Mouse (Mus musculus) limb, embryonic 15.5 days (tissue): ENCODE results near the gene Sec23ip. TPM values are rescaled to one million over a fixed set of nuclear protein-coding genes. Genes with fewer than 3 reads are reported as not detected.
"Not testable (repeated sequence)": the region's sequence is repeated elsewhere in the genome, so short reads cannot be mapped to it uniquely, and the experiment has no call there.

ENCODE experiments used
- ATAC-seq: fragments of 200-750 bp; cut with Nextera tagmentation; 2 replicates; pipeline ENCODE4 v1.8.0; 2017; ENCODE audit warnings: low read depth, moderate TSS enrichment; ENCODE audit not compliant: insufficient number of reproducible peaks, low FRiP score, low TSS enrichment
- H3K27ac ChIP-seq: fragments of 300-500 bp; sonication (generic); 2 replicates; pipeline ENCODE4 v1.5.1; 2015; ENCODE audit warnings: moderate library complexity, mild to moderate bottlenecking, inconsistent platforms
- H3K27me3 ChIP-seq: fragments of 300-500 bp; sonication (generic); 2 replicates; pipeline ENCODE4 v1.6.1; 2015; ENCODE audit warnings: inconsistent platforms
- H3K36me3 ChIP-seq: fragments of 300-500 bp; sonication (generic); 2 replicates; pipeline ENCODE4 v1.6.1; 2015; ENCODE audit warnings: inconsistent platforms
- H3K4me1 ChIP-seq: fragments of 300-500 bp; sonication (generic); 2 replicates; pipeline ENCODE4 v1.6.1; 2015; ENCODE audit warnings: inconsistent platforms
- H3K4me2 ChIP-seq: fragments of 300-500 bp; sonication (generic); 2 replicates; pipeline ENCODE4 v1.6.1; 2015; ENCODE audit warnings: mild to moderate bottlenecking, inconsistent platforms
- H3K4me3 ChIP-seq: fragments of 300-500 bp; sonication (generic); 2 replicates; pipeline ENCODE4 v1.5.1; 2015; ENCODE audit warnings: mild to moderate bottlenecking, inconsistent platforms
- H3K9ac ChIP-seq: fragments of 300-500 bp; sonication (generic); 2 replicates; pipeline ENCODE4 v1.6.1; 2015; ENCODE audit warnings: inconsistent platforms
- H3K9me3 ChIP-seq: fragments of 300-500 bp; sonication (generic); 2 replicates; pipeline ENCODE4 v1.6.1; 2016; ENCODE audit warnings: inconsistent platforms
- WGBS: fragments of 180-500 bp; shearing (Covaris S2); methylation state at CpG from one replicate; pipeline ENCODE4 v1.1.7; 2015; 5-methylcytosine and 5-hydroxymethylcytosine counted together
- polyA plus RNA-seq: library from polyadenylated mRNA; unstranded; fragments of >200 nt; fragmentation: Nextera tagmentation; extraction: Ambion mirVana; gene quantifications from 2 replicates; pipeline ENCODE4 v1.2.1, GENCODE M21; 2015

Gene Sec23ip
- polyA plus RNA-seq: 37.0 and 38.0 TPM in 2 replicates

GRCm38 (mm10) chr7:128744684-128745485 lies at the start of gene Sec23ip:
Gene Sec23ip, plus strand, starts transcription at chr7:128744943.
- H3K27ac ChIP-seq: peak within 1 kb of the TSS; percentile 80
- WGBS: under 1% methylated on average over 54 of the region's 55 CpGs

GRCm38 (mm10) chr7:128699959-128700358 lies 44.8 kb upstream of the Sec23ip start:
- WGBS: 88% methylated on average over 6 of the region's 6 CpGs
- not testable (repeated sequence) for H3K27me3 ChIP-seq, ATAC-seq, H3K27ac ChIP-seq, H3K9ac ChIP-seq, H3K4me1 ChIP-seq, H3K9me3 ChIP-seq, H3K4me2 ChIP-seq, H3K4me3 ChIP-seq
- H3K36me3 ChIP-seq: peaks cover 73% of the 10 kb centered on the region

More at GRCm38 (mm10) chr7:128744684-128745485, at the start of gene Sec23ip:
- H3K27me3 ChIP-seq: no peaks in the 10 kb centered on the region
- no peaks in the 10 kb centered on the region for H3K9me3 ChIP-seq
- ATAC-seq: peak; percentile 88
- H3K4me2 ChIP-seq: peak within 1 kb of the TSS; percentile 68
- H3K4me1 ChIP-seq: peaks cover 33% of the 10 kb centered on the region
- H3K4me3 ChIP-seq: peak within 1 kb of the TSS; percentile 99
- peaks cover 1% of the 10 kb centered on the region; the same call in 1 of the 2 replicates for H3K36me3 ChIP-seq
- peak within 1 kb of the TSS; percentile 91 for H3K9ac ChIP-seq

- H3K27me3 ChIP-seq: no peaks in the 10 kb centered on the region
- peaks cover 89% of the 10 kb centered on the region for H3K36me3 ChIP-seq
- no peaks in the 10 kb centered on the region for H3K4me1 ChIP-seq
- H3K9ac ChIP-seq: no peak overlapping the region
- ATAC-seq: no peak
- H3K4me3 ChIP-seq: no peak overlapping the region
- H3K27ac ChIP-seq: no peak overlapping the region
- no peaks in the 10 kb centered on the region for H3K9me3 ChIP-seq
- WGBS: 22% methylated on average over 4 of the region's 4 CpGs
- H3K4me2 ChIP-seq: no peak overlapping the region
These were observed 39.0 kb upstream of the Sec23ip start for GRCm38 (mm10) chr7:128705735-128706134.

GRCm38 (mm10) chr7:128717991-128718390 lies 26.8 kb upstream of the Sec23ip start:
- 70% methylated on average over 4 of the region's 4 CpGs for WGBS
- H3K9me3 ChIP-seq: no peaks in the 10 kb centered on the region
- H3K4me1 ChIP-seq: no peaks in the 10 kb centered on the region
- no peaks in the 10 kb centered on the region for H3K27me3 ChIP-seq
- no peak overlapping the region for H3K27ac ChIP-seq
- no peak for ATAC-seq
- H3K9ac ChIP-seq: no peak overlapping the region
- H3K36me3 ChIP-seq: peaks cover 84% of the 10 kb centered on the region
- no peak overlapping the region for H3K4me2 ChIP-seq
- H3K4me3 ChIP-seq: no peak overlapping the region

- H3K9me3 ChIP-seq: no peaks in the 10 kb centered on the region
- H3K4me2 ChIP-seq: no peak overlapping the region
- no peak overlapping the region for H3K27ac ChIP-seq
- ATAC-seq: 0 out of 2 replicates have a peak, but pooled peaks have one; percentile 79
- no peak overlapping the region for H3K9ac ChIP-seq
- H3K36me3 ChIP-seq: peaks cover 25% of the 10 kb centered on the region
- WGBS: 29% methylated on average over 4 of the region's 4 CpGs
- H3K4me3 ChIP-seq: no peak overlapping the region
- peaks cover 15% of the 10 kb centered on the region for H3K4me1 ChIP-seq
- H3K27me3 ChIP-seq: no peaks in the 10 kb centered on the region
These were observed 20.0 kb upstream of the Sec23ip start for GRCm38 (mm10) chr7:128724761-128725160.

- ATAC-seq: no peak
- no peak overlapping the region for H3K4me2 ChIP-seq
- no peaks in the 10 kb centered on the region for H3K9me3 ChIP-seq
- no peak overlapping the region for H3K4me3 ChIP-seq
- no peak overlapping the region for H3K9ac ChIP-seq
- no peaks in the 10 kb centered on the region for H3K27me3 ChIP-seq
- H3K27ac ChIP-seq: no peak overlapping the region
- 79% methylated on average over 9 of the region's 9 CpGs for whole genome bisulfite sequencing
- peaks cover 15% of the 10 kb centered on the region for H3K4me1 ChIP-seq
- H3K36me3 ChIP-seq: peaks cover 23% of the 10 kb centered on the region
These were observed 19.6 kb upstream of the Sec23ip start for GRCm38 (mm10) chr7:128725189-128725588.

GRCm38 (mm10) chr7:128726999-128727398 lies 17.7 kb upstream of the Sec23ip start:
- Histone ChIP-seq H3K27me3 (no peaks in the 10 kb centered on the region), H3K4me3 (no peak overlapping the region), H3K36me3 (peaks cover 13% of the 10 kb centered on the region), H3K27ac (no peak overlapping the region), H3K4me2 (no peak overlapping the region), H3K9me3 (no peaks in the 10 kb centered on the region), H3K4me1 (peaks cover 15% of the 10 kb centered on the region), H3K9ac (no peak overlapping the region)
- WGBS: 77% methylated on average over 10 of the region's 10 CpGs
- no peak for ATAC-seq

- Histone ChIP-seq H3K27me3 (no peaks in the 10 kb centered on the region), H3K4me3 (no peak overlapping the region), H3K9ac (no peak overlapping the region), H3K4me1 (peaks cover 15% of the 10 kb centered on the region), H3K27ac (no peak overlapping the region), H3K36me3 (peaks cover 7% of the 10 kb centered on the region), H3K9me3 (no peaks in the 10 kb centered on the region), H3K4me2 (no peak overlapping the region)
- no peak for ATAC-seq
- WGBS: 67% methylated on average over 5 of the region's 5 CpGs
These were observed 17.0 kb upstream of the Sec23ip start for GRCm38 (mm10) chr7:128727701-128728100.

GRCm38 (mm10) chr7:128728738-128729137 lies 16.0 kb upstream of the Sec23ip start:
- no peaks in the 10 kb centered on the region for H3K36me3 ChIP-seq
- no peak overlapping the region for H3K4me3 ChIP-seq
- H3K9me3 ChIP-seq: no peaks in the 10 kb centered on the region
- H3K9ac ChIP-seq: no peak overlapping the region
- H3K4me2 ChIP-seq: no peak overlapping the region
- H3K4me1 ChIP-seq: peaks cover 15% of the 10 kb centered on the region
- H3K27ac ChIP-seq: no peak overlapping the region
- no peak for ATAC-seq
- H3K27me3 ChIP-seq: no peaks in the 10 kb centered on the region
- WGBS: 70% methylated on average over 10 of the region's 10 CpGs

- H3K9ac ChIP-seq: no peak overlapping the region
- no peak overlapping the region for H3K4me2 ChIP-seq
- H3K27me3 ChIP-seq: no peaks in the 10 kb centered on the region
- H3K4me3 ChIP-seq: no peak overlapping the region
- ATAC-seq: no peak
- 0 out of 2 replicates have a peak, but pooled peaks cover 5% of the 10 kb centered on the region for H3K36me3 ChIP-seq
- H3K27ac ChIP-seq: no peak overlapping the region
- H3K9me3 ChIP-seq: no peaks in the 10 kb centered on the region
- WGBS: 83% methylated on average over 2 of the region's 2 CpGs
- peaks cover 7% of the 10 kb centered on the region for H3K4me1 ChIP-seq
These were observed 13.2 kb upstream of the Sec23ip start for GRCm38 (mm10) chr7:128731585-128731984.

- ATAC-seq: no peak
- H3K4me1 ChIP-seq: peaks cover 18% of the 10 kb centered on the region
- H3K27ac ChIP-seq: no peak overlapping the region
- 68% methylated on average over 5 of the region's 5 CpGs for WGBS
- peak overlapping the region; percentile 74; the same call in 1 of the 2 replicates for H3K4me2 ChIP-seq
- H3K9me3 ChIP-seq: no peaks in the 10 kb centered on the region
- H3K27me3 ChIP-seq: no peaks in the 10 kb centered on the region
- no peak overlapping the region for H3K4me3 ChIP-seq
- H3K9ac ChIP-seq: no peak overlapping the region
- H3K36me3 ChIP-seq: 0 out of 2 replicates have a peak, but pooled peaks cover 5% of the 10 kb centered on the region
These were observed 6.7 kb upstream of the Sec23ip start for GRCm38 (mm10) chr7:128738041-128738440.

- peak overlapping the region; percentile 94 for H3K9ac ChIP-seq
- peak overlapping the region; percentile 99 for H3K4me3 ChIP-seq
- WGBS: under 1% methylated on average over 15 of the region's 15 CpGs
- H3K4me2 ChIP-seq: peak overlapping the region; percentile 74
- ATAC-seq: no peak
- 0 out of 2 replicates have a peak, but pooled peaks cover 5% of the 10 kb centered on the region for H3K36me3 ChIP-seq
- H3K27ac ChIP-seq: no peak overlapping the region
- no peaks in the 10 kb centered on the region for H3K9me3 ChIP-seq
- no peaks in the 10 kb centered on the region for H3K27me3 ChIP-seq
- H3K4me1 ChIP-seq: peaks cover 19% of the 10 kb centered on the region
These were observed 5.7 kb upstream of the Sec23ip start for GRCm38 (mm10) chr7:128739116-128739461.
